Mouse (Mus musculus) cerebellum, adult 2 months (tissue): ENCODE measurements around the gene Sp3. TPM values are rescaled to one million over a fixed set of nuclear protein-coding genes. Genes with fewer than 3 reads are reported as not detected.

Experiments used
- DNase-seq, 2 experiments: peaks; one replicate each; pipeline ENCODE4 v3.0.0; 2021
- H3K27ac ChIP-seq: fragments of 200-500 bp; 2 replicates; pipeline ENCODE4 v1.5.1; 2012; ENCODE audit warnings: low read length, control low read depth, inconsistent platforms; ENCODE audit not compliant: insufficient read depth
- H3K27me3 ChIP-seq: fragments of 200-500 bp; 2 replicates; pipeline ENCODE4 v1.6.1; 2012; ENCODE audit warnings: inconsistent platforms, mild to moderate bottlenecking, low read length, moderate library complexity; ENCODE audit not compliant: control insufficient read depth, insufficient read depth
- H3K4me1 ChIP-seq: fragments of 200-500 bp; 2 replicates; pipeline ENCODE4 v1.6.1; 2011; ENCODE audit warnings: low read length; ENCODE audit not compliant: control insufficient read depth, insufficient read depth
- H3K4me3 ChIP-seq: fragments of 200-500 bp; replicated peaks from 2 replicates; pipeline ENCODE3; 2011; ENCODE audit warnings: mild to moderate bottlenecking, low read depth, low read length, control low read depth; ENCODE audit not compliant: insufficient read depth
- CTCF ChIP-seq: fragments of 200-500 bp; IDR thresholded peaks from 2 replicates; pipeline ENCODE4 v1.5.1; 2011; ENCODE audit warnings: low read depth, mild to moderate bottlenecking, control low read depth, low read length, moderate library complexity, borderline replicate concordance; ENCODE audit not compliant: insufficient read depth
- POLR2A ChIP-seq: fragments of 200-500 bp; IDR thresholded peaks from 2 replicates; pipeline ENCODE4 v1.6.1; 2011; ENCODE audit warnings: low read length, control low read depth, borderline replicate concordance; ENCODE audit not compliant: insufficient read depth
- WGBS: fragments of 180-500 bp; shearing (Covaris S2); methylation state at CpG from one replicate; pipeline ENCODE4 v1.1.7; 2018; 5-methylcytosine and 5-hydroxymethylcytosine counted together
- polyA plus RNA-seq: library from polyadenylated mRNA; depleted of rRNA; stranded (reverse); fragments of >200 nt; gene quantifications from 2 replicates; pipeline ENCODE4 v1.2.3, GENCODE M21; 2012

The Sp3 gene
- polyA plus RNA-seq, 1 experiment: 25.9 TPM

DNA sequence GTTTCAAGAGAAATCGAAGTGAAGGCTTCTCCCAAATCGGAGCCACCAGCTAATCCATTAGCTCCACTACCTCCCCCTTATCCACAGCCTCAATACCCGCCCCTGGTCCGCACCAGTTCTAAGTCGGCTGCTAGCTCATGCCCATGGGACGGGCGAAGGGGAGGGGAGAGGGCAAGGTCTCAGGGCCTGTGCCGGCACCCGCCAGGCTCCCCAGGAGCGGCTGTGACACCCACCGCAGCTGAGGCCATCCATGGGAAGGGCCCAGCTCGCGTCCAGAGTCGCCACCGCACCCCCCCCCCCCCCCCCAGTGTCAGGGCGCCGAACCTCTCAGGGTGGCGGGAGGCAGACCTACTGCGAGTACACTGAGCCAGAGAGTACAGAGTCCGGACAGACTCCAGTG is 32.4 kb upstream of the Sp3 start:
- Histone ChIP-seq H3K4me1 (no peaks in the 10 kb centered on the region), H3K27me3 (no peaks in the 10 kb centered on the region), H3K4me3 (no peak overlapping the region), H3K27ac (no peak overlapping the region)
- 74% methylated on average over 20 of the region's 20 CpGs for WGBS
- TF ChIP-seq POLR2A (no peak), CTCF (no peak)
- DNase-seq: peak in 1 of 2 experiments; percentile 37

DNA sequence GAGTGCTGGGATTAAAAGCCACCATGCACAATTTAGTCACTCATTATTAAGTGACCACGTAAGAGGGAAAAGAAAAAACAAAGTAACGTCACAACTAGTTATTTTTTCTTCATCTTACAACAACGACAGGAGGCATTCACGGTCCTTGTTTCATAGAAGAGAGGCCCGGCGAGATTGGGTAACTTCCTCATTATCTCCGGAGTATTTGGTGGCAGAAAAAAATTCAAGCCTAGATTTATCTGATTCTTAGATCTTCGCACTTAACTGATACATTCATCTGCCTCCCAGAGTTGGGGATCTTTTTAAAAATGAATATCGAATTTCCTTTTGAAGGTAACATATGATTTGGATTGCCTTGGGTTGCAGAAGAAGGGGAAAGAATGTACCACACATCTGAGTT is 27.2 kb upstream of the Sp3 start:
- WGBS: 96% methylated on average over 9 of the region's 9 CpGs
- Histone ChIP-seq H3K27me3 (no peaks in the 10 kb centered on the region; the same call in 1 of the 2 replicates), H3K4me1 (peaks cover 5% of the 10 kb centered on the region; the same call in 1 of the 2 replicates), H3K27ac (no peak overlapping the region), H3K4me3 (no peak overlapping the region)
- no peak for TF ChIP-seq CTCF
- no peak for DNase-seq

DNA sequence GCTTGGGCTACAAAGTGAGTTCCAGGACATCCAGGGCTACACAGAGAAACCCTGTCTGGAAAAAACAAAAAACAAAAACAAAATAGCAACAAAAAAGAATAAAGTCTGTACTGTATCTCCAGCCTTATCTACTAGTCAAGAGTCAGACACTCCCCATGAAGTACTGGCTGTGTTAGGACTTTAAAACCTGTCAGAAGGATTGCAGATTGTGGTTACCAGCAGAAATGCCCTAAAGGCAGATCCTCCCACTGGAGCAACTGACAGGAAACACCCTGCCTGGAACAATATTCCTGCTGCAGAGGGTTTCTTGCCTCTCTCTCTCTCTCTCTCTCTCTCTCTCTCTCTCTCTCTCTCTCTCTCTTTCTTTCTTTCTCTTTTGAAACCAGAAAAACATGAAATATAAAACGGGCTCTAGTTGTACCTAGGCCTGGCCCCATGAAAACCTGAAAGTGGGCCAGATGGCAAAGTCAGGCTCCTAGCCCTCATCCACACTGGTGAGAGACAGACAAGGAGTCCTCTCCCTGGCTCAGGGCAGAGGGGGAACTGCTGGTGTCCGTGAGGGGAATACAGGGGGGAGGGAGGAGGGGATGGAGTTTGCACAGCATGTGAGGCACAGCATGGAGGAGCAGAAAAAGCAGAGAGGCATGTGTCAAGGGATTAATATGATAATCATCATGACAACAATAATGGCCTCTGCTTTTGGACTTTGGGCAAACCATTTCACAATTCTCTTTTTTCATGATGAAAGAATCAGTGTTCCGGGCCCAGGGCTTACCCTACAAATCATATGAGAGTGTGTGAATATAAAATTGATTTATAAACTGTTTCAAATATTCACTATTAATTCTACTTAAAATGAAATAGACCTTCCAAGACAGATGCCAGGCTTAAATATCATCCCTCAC is 25.6 kb upstream of the Sp3 start:
- no peak overlapping the region for H3K27ac ChIP-seq
- H3K4me1 ChIP-seq: peaks cover 5% of the 10 kb centered on the region; the same call in 1 of the 2 replicates
- no peaks in the 10 kb centered on the region; the same call in 1 of the 2 replicates for H3K27me3 ChIP-seq
- 60% methylated on average over 3 of the region's 3 CpGs for WGBS
- DNase-seq: no peak
- H3K4me3 ChIP-seq: no peak overlapping the region
- TF ChIP-seq CTCF: no peak
- no peak for TF ChIP-seq POLR2A

DNA sequence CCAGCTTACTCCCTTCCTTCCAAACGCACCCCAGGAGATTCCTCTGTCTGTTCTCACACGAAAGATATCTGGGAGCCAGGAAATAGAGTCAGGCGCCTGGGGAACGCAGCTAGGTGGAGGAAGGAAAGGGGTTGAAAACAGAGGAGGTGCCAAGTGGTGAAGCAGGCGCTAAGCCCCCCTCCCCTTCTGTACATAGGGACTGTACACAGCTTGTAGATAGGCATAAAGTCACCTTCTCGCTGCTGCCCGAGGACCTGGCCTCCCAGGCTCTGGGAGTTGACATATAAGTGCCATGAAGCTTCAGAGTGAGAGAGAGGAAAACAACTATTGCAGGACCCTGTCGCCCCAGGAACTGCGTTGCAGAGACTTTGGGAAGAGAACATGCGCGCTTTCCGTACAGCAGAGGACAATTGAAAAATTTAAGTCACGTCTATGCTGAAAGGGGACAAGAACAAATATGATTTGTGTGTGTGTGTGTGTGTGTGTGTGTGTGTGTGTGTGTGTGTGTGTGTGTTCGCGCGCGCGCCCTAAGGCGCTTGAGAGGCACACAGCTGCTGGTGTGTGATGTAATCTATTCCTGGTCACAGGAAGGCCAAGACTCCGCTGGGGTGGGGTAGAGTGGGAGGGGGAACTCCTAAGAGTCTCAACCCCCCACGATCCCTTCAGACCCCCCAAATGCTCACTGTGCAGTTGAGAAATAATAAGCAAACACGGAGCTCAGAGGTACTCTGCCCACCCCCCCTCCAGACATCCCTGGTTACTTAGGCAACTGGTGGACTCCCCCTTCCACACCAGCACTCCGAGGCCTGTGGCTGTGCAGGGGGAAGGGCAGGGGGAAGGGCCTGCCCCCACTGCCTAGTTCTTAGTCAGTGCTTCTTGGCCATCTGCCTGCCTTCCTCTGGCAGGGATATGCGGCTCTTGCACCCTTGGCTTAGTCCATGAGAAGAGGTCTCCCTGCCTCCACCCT is 23.8 kb upstream of the Sp3 start:
- Histone ChIP-seq H3K4me1 (peaks cover 5% of the 10 kb centered on the region; the same call in 1 of the 2 replicates), H3K4me3 (peak overlapping the region; percentile 10), H3K27me3 (no peaks in the 10 kb centered on the region; the same call in 1 of the 2 replicates), H3K27ac (peak overlapping the region; percentile 79; the same call in 1 of the 2 replicates)
- WGBS: 24% methylated on average over 24 of the region's 24 CpGs
- peak; percentile 24 to 45 for DNase-seq
- TF ChIP-seq CTCF: no peak
- TF ChIP-seq POLR2A: no peak

DNA sequence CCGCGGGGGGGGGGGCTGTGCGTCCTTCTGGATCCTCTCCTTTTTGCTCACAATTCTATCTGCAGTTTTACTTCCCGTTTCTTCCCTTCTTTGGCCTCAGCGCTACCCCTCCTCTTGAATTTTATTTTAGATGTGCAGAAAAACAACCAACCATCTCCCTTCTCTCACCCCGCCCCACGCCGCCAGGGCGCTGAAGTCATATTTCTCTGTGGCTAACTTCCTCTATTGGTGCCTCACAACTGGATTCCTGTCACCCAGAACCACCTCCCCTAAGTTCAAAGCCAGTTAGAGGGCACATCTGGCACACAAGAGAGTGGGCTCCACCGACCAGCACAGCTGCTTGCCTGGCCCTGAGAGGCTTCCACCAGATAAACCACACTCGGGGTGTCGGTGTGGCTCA is 22.8 kb upstream of the Sp3 start:
- Histone ChIP-seq H3K27me3 (no peaks in the 10 kb centered on the region; the same call in 1 of the 2 replicates), H3K4me3 (no peak overlapping the region), H3K4me1 (peaks cover 5% of the 10 kb centered on the region; the same call in 1 of the 2 replicates), H3K27ac (no peak overlapping the region)
- WGBS: 56% methylated on average over 11 of the region's 12 CpGs
- TF ChIP-seq CTCF: no peak
- no peak for TF ChIP-seq POLR2A
- no peak for DNase-seq

DNA sequence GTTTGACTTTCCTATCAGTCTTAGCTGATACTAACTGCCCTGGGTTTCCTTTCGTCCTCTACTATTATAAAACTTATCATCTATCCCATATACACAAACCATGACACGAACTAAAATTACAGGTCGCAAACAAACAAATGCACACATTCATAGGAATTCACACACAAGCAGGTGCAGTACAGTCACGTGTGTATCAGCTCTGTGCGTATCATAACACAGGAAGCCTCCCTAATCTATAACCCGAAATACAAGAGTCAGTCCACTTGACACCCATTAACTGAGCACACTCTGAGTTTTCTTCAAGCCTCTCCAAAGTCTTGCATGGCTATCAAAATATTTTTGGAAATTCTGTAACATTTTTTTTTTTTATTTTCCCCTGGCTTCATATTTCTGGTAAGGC is 22.2 kb upstream of the Sp3 start:
- 95% methylated on average over 6 of the region's 6 CpGs for WGBS
- DNase-seq: no peak
- TF ChIP-seq POLR2A (no peak), CTCF (no peak)

DNA sequence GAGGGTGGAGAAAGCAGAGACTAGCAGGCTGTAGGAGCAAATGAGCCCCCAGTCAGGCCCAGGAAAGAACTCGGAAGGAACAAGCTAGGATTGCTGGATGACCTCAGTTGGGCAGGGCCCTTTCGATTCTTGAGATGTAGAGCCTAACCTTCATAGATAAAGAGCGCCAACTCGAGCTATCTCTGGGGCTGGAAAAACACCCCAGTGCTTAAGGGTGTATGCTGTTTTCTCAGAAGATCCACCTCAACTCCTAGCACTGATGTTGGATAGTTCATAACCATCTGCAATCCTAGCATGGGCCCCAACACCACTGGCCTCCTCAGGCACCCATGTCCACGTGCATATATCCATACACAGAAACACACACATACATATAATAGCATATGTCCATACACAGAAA is 21.7 kb upstream of the Sp3 start:
- Histone ChIP-seq H3K4me1 (peaks cover 5% of the 10 kb centered on the region; the same call in 1 of the 2 replicates), H3K27me3 (no peaks in the 10 kb centered on the region; the same call in 1 of the 2 replicates), H3K27ac (no peak overlapping the region), H3K4me3 (no peak overlapping the region)
- no peak for TF ChIP-seq CTCF
- no peak for TF ChIP-seq POLR2A
- WGBS: 97% methylated on average over 5 of the region's 5 CpGs
- DNase-seq: no peak

More for the DNA sequence above, 22.2 kb upstream of the Sp3 start:
- Histone ChIP-seq H3K27me3 (no peaks in the 10 kb centered on the region; the same call in 1 of the 2 replicates), H3K4me1 (peaks cover 5% of the 10 kb centered on the region; the same call in 1 of the 2 replicates), H3K27ac (no peak overlapping the region), H3K4me3 (no peak overlapping the region)
